Mouse (Mus musculus) Patski (cell line): ENCODE data around the gene Myo1e. TPM values are rescaled to one million over a fixed set of nuclear protein-coding genes. Genes with fewer than 3 reads are reported as not detected.

ENCODE experiments used
- ATAC-seq: fragments of 100-300 bp; one replicate; pipeline ENCODE4 v1.8.0; 2021
- CTCF ChIA-PET: fragments of 350-600 bp; sonication (Branson Sonifier 250); formaldehyde crosslinking; loops from one replicate; lab custom pipeline; 2022; ENCODE audit warnings: inconsistent platforms; lab: Charles Lee
- POLR2A ChIA-PET: fragments of 350-600 bp; sonication (Branson Sonifier 250); formaldehyde crosslinking; loops from one replicate; lab custom pipeline; 2022; ENCODE audit warnings: antibody characterized with exemption, inconsistent platforms; lab: Charles Lee
- DNase-seq: peaks from one replicate; pipeline ENCODE4 v3.0.0-alpha.2; 2011; ENCODE audit warnings: low read depth, low spot score
- H3K27me3 ChIP-seq: fragments of 371-371 bp; one replicate; pipeline ENCODE4 v1.5.1; 2021
- CTCF ChIP-seq: fragments of 100-300 bp; IDR thresholded peaks from one replicate; pipeline ENCODE4 v1.5.1; 2021
- in situ Hi-C: fragments of 300-500 bp; cut with MboI; formaldehyde crosslinking; loops from 3 replicates; pipeline ENCODE4 v1.11.1; 2018; ENCODE audit warnings: low pct_unique_long_range_greater_than_20kb, mixed read lengths
- polyA plus RNA-seq: library from polyadenylated mRNA; unstranded; gene quantifications from one replicate; pipeline ENCODE4 v1.2.3, GENCODE M21; 2021

The Myo1e gene
- polyA plus RNA-seq, 1 experiment from 2014 or later, result 78.5 TPM

DNA sequence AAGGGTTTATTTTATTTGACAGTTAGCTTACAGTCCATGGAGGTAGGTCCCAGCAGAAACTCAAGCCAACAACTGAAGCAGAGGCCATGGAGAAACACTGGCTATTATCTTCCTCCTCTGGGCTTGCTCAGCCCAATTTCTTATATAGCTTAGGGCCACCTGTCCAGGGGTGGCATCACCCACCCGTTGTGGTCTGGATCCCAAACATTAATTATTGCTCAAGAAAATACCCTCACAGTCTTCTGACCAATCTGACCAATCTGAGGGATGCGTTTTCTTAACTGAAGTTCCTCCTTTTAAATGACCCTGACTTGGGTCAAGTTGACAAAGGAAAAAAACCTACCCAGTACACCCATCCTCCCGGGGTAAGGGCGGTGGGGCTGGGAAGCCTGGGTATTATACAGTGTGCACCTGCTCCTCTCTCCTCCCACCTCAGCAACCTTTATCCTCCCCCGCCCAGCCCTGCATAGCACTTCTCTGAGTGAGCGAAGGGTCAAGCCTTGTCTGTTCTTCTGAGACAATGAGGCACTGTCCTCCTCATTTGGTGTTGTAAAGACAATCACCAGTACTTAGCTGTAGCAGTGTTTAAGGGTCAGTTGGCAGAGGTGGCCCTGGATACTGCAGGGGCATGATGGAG is 12.3 kb downstream of the Myo1e start:
- ATAC-seq (no peak), DNase-seq (no peak)
- TF ChIP-seq CTCF, result no peak
- H3K27me3 ChIP-seq, result no peaks in the 10 kb centered on the region
- CTCF ChIA-PET, result no interaction called here
- POLR2A ChIA-PET, result interaction anchor here (0.7 kb wide), 1 partner anchor 188 kb away, joined by 4 read pairs; no protein-coding TSS in a partner anchor
- in situ Hi-C loops, result no loop called here

DNA sequence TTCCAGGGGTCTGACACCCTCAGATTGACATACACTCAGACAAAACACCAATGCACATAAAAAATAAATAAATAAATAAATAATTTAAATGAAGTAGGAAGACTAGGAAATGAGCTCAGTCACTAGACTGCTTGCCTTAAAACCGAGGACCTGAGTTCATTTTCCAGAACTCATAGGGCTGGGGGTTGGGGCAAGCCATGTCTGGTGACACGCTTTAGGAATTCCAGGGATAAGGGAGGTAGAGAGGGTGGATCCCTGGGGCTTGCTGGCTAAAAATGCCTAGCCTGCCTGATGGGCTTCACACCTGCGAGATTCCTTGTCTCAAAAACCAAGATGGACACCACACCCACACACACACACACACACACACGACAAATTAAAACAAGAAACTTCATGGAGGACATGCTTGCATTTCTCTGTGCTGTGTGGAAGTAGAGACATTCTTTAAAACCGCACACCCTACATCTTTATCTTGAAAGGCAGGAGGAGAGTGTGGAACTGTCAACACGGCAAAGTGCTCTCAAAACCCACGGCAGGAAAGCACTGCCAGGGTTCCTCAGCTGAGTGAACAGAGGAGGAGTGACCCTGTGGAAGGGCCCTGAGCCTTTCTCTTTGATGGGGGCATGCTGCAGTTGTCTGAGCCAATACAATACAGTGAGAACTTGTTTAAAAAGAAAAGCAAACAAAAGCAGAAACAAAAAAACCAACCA is 13.5 kb downstream of the Myo1e start:
- CTCF ChIA-PET, result no interaction called here

GRCm38 (mm10) chr9:70223142-70223541 is 16.0 kb downstream of the Myo1e start:
- no peak for ATAC-seq
- H3K27me3 ChIP-seq, result no peaks in the 10 kb centered on the region
- POLR2A ChIA-PET, result no interaction called here
- no peak for DNase-seq
- no peak for TF ChIP-seq CTCF
- in situ Hi-C loops, result no loop called here
- CTCF ChIA-PET, result no interaction called here

More for the DNA sequence above, 13.5 kb downstream of the Myo1e start:
- in situ Hi-C loops, result no loop called here
- H3K27me3 ChIP-seq, result no peaks in the 10 kb centered on the region
- no peak for ATAC-seq
- TF ChIP-seq CTCF, result no peak
- DNase-seq, result no peak
- POLR2A ChIA-PET, result no interaction called here

- in situ Hi-C loops, result no loop called here
These were observed 16.9 kb downstream of the Myo1e start for GRCm38 (mm10) chr9:70224046-70224445.

GRCm38 (mm10) chr9:70226359-70226758 is 19.2 kb downstream of the Myo1e start:
- in situ Hi-C loops, result no loop called here
- no peak for ATAC-seq
- no peak for DNase-seq
- no peaks in the 10 kb centered on the region for H3K27me3 ChIP-seq
- CTCF ChIA-PET, result no interaction called here
- POLR2A ChIA-PET, result interaction anchor here (0.6 kb wide), 1 partner anchor 17 kb away, joined by 4 read pairs; no protein-coding TSS in a partner anchor
- TF ChIP-seq CTCF, result no peak

More at GRCm38 (mm10) chr9:70224046-70224445, 16.9 kb downstream of the Myo1e start:
- CTCF ChIA-PET, result interaction anchor here (1.7 kb wide), 1 partner anchor 10 kb away, joined by 6 read pairs; no protein-coding TSS in a partner anchor
- ATAC-seq (no peak), DNase-seq (no peak)
- no peaks in the 10 kb centered on the region for H3K27me3 ChIP-seq
- POLR2A ChIA-PET, result interaction anchor here (1.4 kb wide), 1 partner anchor 14 kb away, joined by 3 read pairs; no protein-coding TSS in a partner anchor
- no peak for TF ChIP-seq CTCF

DNA sequence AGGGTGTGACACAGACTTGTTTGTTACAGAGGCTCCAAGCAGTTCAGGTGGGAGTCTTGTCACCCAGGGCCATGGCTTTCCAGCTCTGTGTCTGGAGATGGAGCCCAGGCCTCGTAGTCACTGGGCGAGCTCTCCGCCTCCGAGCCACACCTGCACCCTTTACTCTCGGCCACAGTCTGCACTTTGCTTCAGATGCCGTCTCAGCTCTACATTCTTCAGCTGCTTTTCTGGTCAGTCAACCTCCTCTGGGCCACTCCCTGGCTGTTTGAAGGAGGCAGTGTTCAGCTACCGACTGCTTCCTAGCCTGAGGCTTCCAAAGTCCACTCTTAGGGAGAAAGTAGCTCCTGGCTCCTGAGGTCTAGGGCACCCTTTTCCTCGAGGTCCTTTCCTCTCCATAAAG is 22.7 kb downstream of the Myo1e start:
- H3K27me3 ChIP-seq, result no peaks in the 10 kb centered on the region
- CTCF ChIA-PET, result interaction anchor here (1.0 to 1.9 kb wide), 4 partner anchors 10 to 67 kb away, joined by 3 to 7 read pairs (median 5); no protein-coding TSS in a partner anchor
- ATAC-seq (peak; percentile 93), DNase-seq (no peak)
- POLR2A ChIA-PET, result no interaction called here
- in situ Hi-C loops, result no loop called here
- no peak for TF ChIP-seq CTCF

DNA sequence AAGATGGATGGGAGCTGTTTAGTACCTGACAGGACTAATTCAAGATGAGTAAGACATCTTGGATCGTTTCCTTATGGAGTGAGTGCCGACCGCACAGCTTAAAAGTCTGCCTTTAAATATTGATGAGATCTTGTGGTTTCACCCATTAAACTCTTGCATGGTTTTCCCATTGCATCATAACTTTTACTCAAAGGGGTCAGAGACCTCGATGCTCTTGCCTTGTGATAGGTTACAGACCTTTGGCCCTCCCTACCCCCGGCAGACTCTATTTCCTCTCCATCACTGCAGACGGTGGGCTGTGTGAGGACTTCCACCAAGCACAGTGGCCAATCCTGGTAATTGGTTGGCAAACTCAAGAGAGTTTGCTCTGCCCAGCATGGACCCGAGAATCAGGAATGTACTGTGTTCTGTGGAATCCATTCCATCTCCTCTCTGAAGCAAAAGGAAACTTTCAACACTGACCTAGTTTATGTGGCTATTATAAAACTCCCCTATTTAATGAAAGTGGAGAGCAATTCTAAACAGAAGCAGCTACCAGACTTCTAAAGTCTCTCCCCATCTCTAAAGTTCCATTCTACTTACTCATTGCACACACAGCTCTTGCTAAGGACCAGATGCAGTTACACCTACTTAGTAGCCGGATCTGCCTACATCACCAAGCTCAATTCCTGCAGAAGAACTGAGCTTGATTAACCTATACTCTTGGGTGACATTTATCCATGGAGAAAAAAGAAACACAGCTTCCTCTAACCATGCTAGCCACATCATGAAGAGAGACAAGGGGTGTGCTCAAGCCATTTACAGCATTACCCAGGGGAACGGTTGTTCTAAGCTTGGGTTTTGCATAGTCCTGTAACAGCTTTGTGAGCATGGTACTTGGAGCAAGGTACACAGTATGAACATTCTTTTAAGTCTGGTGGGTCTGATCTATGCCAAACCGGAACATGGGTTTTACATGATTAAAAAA is 25.2 kb downstream of the Myo1e start:
- TF ChIP-seq CTCF, result no peak
- H3K27me3 ChIP-seq, result no peaks in the 10 kb centered on the region
- no peak for DNase-seq
- ATAC-seq, result no peak
- in situ Hi-C loops, result no loop called here
- CTCF ChIA-PET, result no interaction called here
- POLR2A ChIA-PET, result no interaction called here

- no peak for DNase-seq
- in situ Hi-C loops, result no loop called here
- ATAC-seq, result no peak
- TF ChIP-seq CTCF, result no peak
- ChIA-PET CTCF (no interaction called here), POLR2A (no interaction called here)
- H3K27me3 ChIP-seq, result no peaks in the 10 kb centered on the region
These were observed 30.0 kb downstream of the Myo1e start for GRCm38 (mm10) chr9:70237136-70237535.

DNA sequence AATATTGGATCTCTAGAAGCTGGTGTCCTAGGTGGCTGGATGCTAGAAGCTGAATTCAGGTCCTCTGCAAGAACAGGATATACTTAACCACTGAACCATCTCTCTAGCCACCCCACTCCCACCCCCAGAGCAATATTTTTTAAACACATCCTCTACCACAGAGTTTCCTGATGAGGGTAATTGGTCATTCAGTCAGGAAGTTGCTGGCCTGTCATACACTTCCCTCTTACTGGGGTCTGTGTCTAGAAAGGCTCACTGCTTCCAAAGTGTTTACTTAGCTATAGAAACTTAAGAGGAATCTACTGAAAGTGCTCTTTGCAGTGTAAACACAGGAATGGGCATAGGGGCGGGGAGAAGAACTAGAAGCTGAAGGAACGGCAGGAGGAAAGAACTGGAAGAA is 30.4 kb downstream of the Myo1e start:
- ChIA-PET POLR2A (no interaction called here), CTCF (no interaction called here)
- DNase-seq (no peak), ATAC-seq (no peak)
- H3K27me3 ChIP-seq, result no peaks in the 10 kb centered on the region
- TF ChIP-seq CTCF, result no peak
- in situ Hi-C loops, result no loop called here

DNA sequence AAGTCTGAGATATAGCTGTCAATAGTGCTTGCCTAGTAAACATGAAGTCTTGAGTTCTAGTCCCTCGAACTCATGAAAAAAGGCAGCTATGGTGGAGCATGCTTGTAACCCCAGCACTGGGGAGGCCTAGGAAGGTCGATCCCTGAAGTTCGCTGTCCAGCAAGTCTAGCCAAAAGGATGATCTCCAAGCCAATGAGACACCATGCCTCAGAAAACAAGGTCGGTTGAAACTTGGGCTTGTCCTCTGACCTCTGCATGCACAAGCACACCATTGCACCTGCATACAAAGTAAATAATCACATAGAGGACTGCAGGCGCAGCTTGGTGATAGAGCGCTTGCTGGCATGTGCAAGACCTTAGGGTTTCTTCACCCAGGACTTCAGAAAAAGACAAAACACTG is 31.2 kb downstream of the Myo1e start:
- ATAC-seq, result no peak
- in situ Hi-C loops, result no loop called here

More for the DNA sequence above, 31.2 kb downstream of the Myo1e start:
- H3K27me3 ChIP-seq, result no peaks in the 10 kb centered on the region
- CTCF ChIA-PET, result no interaction called here
- POLR2A ChIA-PET, result no interaction called here
- TF ChIP-seq CTCF, result no peak
- DNase-seq, result no peak
